Mouse (Mus musculus): ENCODE data around the gene Hap1.
"Not testable (repeated sequence)": the region's sequence is repeated elsewhere in the genome, so short reads cannot be mapped to it uniquely, and the experiment has no call there.

The Hap1 gene

DNA sequence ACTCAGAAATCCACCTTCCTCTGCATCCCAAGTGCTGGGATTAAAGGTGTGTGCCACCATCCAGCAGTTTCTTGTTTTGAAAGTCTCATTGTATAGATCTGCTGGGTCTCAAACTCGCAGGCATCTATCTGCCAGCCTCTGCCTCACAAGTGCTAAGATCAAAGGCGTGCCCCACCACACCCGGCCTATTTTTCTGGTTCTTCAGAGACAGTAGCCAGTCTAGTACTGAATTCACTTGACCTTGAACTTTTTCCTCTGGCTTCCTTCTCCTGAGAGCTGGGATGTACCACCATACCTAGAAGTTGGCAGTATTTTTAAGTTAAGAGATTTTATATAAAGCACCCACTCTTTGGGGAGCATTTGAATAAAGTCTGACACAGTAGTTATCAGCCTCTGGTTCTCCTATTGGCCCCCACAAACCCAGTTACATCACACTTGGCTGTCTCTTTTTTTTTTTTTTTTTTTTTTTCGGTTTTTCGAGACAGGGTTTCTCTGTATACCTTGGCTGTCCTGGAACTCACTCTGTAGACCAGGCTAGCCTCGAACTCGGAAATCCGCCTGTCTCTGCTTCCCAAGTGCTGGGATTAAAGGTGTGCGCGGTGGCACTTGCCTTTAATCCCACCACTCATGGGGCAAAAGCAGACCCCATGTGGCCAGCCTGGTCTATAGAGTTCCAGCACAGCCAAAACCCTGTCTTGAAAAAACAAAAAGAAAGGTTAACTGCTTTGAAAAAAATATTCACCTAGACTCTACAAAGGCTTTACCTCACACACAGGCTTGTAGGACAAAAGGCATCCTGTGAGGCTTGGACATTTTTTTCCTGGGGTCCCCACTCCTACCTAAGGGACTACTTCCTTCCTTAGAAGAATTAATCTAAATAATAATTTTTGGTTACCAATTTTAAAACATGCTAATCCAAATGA is 37.1 kb downstream of the Hap1 start:
- peak; percentile 47 to 49 for DNase-seq (ENCODE audit: low spot score in 2 of 2)

DNA sequence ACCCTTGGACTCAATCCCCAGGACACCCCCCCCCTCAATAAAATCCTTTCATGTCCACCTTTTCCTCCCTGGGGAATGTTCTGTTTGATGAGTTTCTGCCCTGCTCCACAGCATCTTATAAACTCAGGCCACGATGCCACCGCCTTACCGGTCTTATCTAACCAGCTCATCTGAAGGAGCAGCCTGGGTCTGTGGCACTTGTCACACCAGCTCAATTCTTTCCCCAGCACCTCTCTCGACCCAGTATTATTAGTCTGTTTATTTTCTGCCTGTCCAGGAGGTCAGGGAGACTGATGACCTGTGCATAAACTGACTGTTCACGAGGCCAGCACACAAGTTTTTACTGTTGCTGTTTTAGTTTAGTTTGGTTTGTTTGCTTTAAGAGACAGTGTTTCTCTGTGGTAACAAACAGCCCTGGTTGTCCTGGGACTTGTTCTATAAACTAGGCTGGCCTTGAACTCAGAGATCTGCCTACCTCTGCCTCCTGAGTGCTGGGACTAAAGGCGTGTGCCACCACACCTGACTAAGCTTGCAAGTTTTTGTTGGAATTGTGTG is 38.0 kb downstream of the Hap1 start:
- DNase-seq (ENCODE audit: low spot score in 2 of 2): peak; percentile 39 to 44

DNA sequence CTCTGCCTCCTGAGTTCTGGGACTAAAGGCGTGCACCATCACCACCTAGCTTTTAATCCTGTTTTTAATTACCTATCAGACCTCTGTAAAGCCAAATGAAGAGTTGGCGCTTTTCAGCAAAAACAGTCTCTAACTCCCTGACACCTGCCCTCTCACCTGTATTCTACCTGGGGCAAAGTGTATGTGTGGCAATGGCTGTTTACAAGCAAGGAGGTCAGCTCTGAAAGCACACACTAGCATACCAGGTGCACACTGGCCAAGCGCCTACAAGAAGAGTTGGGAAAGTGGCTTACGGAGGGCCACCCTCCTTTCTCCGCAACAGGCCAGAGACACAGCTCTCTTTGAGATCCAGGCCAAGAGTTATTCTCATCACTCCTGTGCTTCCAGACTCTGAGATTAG is 40.5 kb downstream of the Hap1 start:
- DNase-seq (ENCODE audit: low spot score in 2 of 2): no peak

DNA sequence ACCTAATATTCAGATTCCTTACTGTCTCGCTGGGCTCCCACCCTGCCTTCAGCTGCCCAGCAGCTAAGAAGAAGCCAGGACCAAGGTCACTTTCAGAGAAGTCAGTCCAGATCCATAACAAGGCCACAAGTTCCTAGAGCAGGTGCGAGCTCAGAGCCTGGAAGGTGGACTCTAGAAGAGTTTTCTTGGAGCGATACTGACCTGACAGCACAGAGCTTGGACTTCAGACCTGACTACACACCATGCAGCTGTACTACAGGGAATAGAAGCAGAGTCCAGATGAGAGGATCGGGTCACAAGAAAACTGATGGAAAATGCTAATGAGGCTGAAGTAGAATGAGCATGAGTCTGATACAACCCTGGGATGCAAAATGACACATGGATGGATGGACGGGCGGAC is 42.5 kb downstream of the Hap1 start:
- no peak for DNase-seq (ENCODE audit: low spot score in 2 of 2)

DNA sequence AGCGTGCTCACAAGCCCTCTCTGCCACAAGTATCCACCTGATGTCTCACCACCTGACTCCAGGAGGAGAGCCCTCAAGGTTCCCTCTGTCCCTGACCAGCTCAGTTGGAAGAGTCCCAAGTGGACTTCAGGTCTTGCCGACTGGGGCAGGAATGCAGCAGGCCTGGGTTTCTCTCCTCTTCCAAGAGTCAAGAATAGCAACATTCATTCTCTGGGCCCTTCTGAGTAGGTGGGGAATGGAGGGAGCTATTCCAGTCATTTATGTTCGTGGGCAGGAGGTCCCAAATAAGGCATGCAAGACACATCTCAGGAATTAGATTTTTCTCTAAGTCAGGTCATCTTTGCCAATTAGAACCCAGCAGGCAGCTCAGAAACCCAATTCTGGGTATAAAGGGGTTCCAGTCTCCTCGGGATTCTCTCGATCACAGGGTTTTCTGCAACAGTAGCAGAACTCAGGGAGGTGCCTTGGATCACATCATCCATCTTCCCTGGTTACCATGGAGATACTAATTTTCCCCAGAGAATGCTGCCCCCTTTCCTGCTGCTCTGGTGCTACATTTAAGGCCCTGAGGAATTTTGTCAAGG is 43.7 kb downstream of the Hap1 start:
- no peak for DNase-seq (ENCODE audit: low spot score in 2 of 2)

DNA sequence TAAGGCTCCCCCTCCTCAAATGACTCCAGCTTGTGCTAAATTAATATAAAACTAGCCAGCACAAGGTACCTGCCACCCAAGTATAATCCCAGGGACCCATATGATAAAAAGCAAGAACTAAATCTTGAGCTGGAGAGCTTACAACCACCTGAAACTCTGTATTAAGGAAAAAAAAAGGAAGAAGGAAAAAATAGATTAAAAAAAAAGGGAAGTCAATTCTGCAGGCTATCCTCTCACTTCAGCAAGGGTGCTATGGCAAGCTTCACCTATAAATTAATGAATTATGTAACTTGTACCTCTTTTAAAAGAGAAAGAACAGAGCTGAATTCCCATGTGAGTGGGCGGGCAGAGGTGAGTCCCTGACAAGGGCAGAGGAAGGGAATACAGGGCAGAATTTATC is 44.3 kb downstream of the Hap1 start:
- no peak for DNase-seq (ENCODE audit: low spot score in 2 of 2)

DNA sequence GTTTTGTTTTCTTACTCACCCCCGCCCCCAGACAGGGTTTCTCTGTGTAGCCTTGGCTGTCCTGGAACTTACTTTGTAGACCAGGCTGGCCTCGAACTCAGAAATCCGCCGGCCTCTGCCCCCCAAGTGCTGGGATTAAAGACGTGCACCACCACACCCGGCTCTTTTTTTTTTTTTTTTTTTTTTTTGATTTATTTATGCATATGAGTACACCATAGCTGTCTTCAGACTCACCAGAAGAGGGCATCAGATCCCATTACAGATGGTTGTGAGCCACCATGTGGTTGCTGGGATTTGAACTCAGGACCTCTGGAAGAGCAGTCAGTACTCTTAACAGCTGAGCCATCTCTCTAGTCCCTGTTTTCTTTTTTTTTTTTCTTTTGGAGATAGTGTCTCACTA is 47.3 kb downstream of the Hap1 start:
- not testable (repeated sequence) for DNase-seq (ENCODE audit: low spot score in 2 of 2)

DNA sequence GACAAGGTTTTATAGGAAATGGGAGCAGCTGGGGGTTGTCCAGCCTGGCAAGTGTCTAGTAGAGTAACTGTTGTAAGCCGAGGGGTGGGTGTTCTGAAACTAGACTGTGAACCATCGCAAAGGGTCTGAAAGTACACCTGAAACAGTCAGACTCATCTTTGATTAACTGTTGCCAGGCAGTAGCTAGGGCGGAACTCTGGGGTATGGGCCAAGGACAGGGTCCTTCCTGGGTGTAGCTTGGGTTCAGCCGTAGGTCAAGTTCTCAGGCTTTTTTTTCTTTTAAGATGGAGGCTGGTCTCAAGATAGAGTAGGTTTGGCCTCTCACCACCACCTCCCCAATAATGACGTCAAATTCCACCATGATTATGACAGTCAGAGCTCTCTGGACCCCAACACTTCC is 48.0 kb downstream of the Hap1 start:
- no peak for DNase-seq (ENCODE audit: low spot score in 2 of 2)

DNA sequence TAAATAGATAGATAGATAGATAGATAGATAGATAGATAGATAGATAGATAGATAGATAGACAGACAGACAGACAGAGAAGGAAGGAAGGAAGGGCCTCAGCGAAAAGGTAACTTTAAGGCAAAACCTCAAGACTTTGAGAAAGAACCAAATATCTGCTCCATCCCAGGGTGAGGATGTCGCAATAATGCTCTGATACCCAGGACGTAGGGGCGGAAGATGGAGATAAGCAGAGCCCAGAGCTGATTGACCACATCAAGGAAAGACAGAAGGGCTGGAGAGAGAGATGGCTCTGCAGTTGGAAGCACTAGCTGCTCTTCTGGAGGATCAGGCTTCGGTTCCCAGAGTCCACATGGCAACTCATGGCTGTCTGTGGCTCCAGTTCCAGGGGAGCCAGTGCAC is 54.6 kb downstream of the Hap1 start:
- DNase-seq (ENCODE audit: low spot score in 2 of 2): no peak

DNA sequence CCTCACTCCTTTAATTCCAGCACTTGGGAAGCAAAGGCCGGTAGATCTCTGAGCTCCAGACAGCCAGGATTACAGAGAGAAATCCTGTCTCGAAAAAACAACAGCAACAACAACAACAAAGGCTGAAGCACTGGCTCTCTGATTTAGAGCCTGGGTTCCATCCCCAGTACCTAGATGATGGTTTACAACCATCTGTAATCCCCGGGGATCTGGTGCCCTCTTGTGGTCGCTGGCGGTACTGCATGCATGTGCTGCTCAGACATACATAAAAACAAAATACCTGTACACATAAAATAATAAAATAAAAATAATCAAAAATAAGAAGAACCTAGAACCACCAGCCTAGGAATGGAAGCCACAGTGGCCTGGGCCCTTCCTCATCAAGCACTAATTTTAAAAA is 55.6 kb downstream of the Hap1 start:
- DNase-seq (ENCODE audit: low spot score in 2 of 2): peak; percentile 75 to 86

DNA sequence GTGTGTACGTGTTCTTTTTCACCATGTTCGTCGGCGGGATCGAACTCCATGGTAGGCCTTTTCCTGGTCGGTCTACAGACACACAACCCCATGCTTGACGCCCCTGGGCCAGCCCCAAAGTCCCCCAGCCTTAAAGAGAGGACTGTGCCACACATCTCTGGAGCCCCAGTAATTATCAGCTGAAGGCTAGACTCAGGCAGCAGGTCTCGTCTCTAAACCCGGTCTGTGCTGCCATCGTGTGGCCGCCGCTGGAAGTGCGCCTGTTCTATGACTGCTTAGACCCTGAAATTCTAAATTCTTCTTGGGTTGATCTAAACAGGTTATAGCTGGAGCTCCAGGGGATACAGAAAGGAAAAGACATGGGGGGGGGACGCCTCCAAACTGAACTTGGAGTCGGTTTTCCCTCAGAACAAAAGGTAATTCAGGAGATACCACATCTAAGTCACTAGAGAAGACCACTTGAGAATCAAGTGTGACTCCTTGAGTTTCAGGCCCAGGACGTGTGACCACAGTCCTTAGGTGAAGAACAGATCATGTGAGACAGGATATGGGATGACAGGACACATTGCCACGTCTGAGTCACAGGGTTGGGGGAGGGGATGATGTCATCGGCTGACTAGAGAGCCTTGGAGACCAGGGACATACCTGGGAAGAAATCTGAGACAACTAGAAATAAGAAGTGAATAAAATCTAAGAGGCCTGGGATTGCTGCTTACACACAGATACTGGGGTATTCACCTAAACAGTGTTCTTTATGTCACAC is 57.5 kb downstream of the Hap1 start:
- peak; percentile 83 to 92 for DNase-seq (ENCODE audit: low spot score in 2 of 2)

DNA sequence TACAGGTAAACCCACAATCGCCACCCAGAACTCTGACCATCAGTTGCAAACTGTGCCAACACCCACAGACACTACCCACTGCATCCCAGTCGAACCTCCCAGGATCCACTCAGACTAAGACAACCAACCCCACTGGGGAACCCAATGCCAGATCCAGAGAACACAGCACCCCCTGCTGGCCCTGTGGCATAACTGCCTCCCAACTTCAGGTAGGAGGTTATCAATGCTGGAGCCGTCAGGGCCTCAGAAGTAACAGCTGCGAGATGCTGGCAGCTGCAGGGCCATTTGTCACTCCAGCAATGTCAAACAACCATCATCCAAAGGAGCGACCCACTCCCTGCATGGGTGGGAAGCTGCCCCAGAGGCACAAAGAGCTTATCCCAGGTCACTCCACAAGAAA is 58.1 kb downstream of the Hap1 start:
- peak; percentile 25 to 58 for DNase-seq (ENCODE audit: low spot score in 2 of 2)
